Mouse (Mus musculus) pancreas, adult 10 weeks (tissue): Measurements from ENCODE around the gene Gm8229. TPM values are rescaled to one million over a fixed set of nuclear protein-coding genes. Genes with fewer than 3 reads are reported as not detected.

Experiments
- polyA plus RNA-seq: library from polyadenylated mRNA; stranded (reverse); fragments of 350-450 nt; fragmentation: Illumina TruSeq; extraction: RNeasy Lipid Tissue Mini Kit (QIAGEN cat#74804); gene quantifications from one replicate; pipeline ENCODE4 v1.2.3, GENCODE M21; 2015; ENCODE audit warnings: low read depth, low replicate concordance; ENCODE audit not compliant: insufficient read depth

The Gm8229 gene
- not detected for polyA plus RNA-seq

DNA sequence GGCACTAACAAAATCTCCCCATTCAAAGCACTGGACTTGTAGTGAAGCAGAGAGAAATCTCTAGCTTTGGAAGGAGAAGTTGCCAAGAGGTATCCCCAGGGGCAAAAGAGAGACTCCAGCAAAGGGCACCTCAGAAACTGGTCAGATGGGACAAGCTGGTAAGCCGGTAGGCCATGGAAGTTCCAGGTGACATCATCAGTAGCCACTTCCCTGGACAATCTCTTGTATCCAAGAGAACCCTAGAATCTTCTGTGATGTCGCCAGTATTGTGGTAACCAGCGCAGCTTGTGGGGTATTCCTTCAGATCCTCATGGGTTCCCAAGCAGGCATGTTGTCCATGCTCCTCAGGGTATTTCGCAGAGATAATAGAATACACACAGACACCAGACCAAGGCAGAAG is at the start of gene Gm8229:
Gm8229 (plus strand) TSS at position 301 of the 400 bp plus-strand sequence.

GRCm38 (mm10) chr14:44338484-44338883 is 26.7 kb upstream of the Gm8229 start, which contains the start of gene Gm5930:
TSS of gene Gm5930 (minus strand) at chr14:44338584.

DNA sequence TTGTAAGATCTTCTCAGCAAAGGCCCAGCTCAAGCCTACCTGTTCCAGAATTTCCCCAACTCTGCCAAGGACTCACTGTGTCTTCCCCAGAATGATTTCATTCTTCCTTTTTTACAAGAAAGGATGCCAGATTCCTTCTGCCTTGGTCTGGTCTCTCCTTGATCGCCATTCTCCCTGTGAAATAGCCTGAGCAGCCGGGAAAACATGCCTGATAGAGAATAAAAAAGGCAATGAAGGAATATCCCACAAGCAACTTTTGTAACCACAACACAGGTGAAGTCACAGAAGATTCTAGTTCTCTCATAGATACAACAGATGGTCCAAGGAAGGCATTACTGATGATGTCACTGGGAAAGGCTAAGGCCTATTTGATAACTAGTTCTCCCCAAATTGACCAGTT is 45.4 kb downstream of the Gm8229 start, which contains the start of gene Gm3371:
Gm3371 (minus strand) TSS at position 101 of the 400 bp plus-strand sequence.

Other genes starting within 250 kb of the Gm8229 start
- not detected for gene Gm3327, start 241.5 kb upstream of the Gm8229 start, polyA plus RNA-seq
- not detected for gene Gm8212, start 167.7 kb upstream of the Gm8229 start, polyA plus RNA-seq
- not detected for gene 4930503E14Rik, start 152.1 kb upstream of the Gm8229 start, polyA plus RNA-seq
- not detected for gene Gm8220, start 79.8 kb upstream of the Gm8229 start, polyA plus RNA-seq
- gene Gm5930, start 26.8 kb upstream of the Gm8229 start, polyA plus RNA-seq, result not detected
- gene Gm3371, start 45.3 kb downstream of the Gm8229 start, polyA plus RNA-seq, result not detected
- not detected for gene Gm8232, start 68.3 kb downstream of the Gm8229 start, polyA plus RNA-seq
- not detected for gene BC061237, start 127.1 kb downstream of the Gm8229 start, polyA plus RNA-seq
- not detected for gene Gm17093, start 152.9 kb downstream of the Gm8229 start, polyA plus RNA-seq
- not detected for gene Gm8247, start 217.8 kb downstream of the Gm8229 start, polyA plus RNA-seq